Mouse (Mus musculus): ENCODE data around the gene Wdr90. TPM values are rescaled to one million over a fixed set of nuclear protein-coding genes. Genes with fewer than 3 reads are reported as not detected.

Wdr90 gene
- polyA plus RNA-seq, 1 experiment from 2014 or later, result 32.1 TPM

- peak overlapping the region; percentile 86 for H3K4me3 ChIP-seq (replicated peaks)
- no peaks in the 10 kb centered on the region for H3K9me3 ChIP-seq (replicated peaks)
- 77% methylated on average over 12 of the region's 12 CpGs for WGBS
- peak overlapping the region; percentile 97; the same call in 1 of the 2 replicates for H3K27ac ChIP-seq (replicated peaks)
- H3K36me3 ChIP-seq, result peaks cover 45% of the 10 kb centered on the region
- peak overlapping the region; percentile 83; the same call in 1 of the 2 replicates for H3K9ac ChIP-seq
- no peak for ATAC-seq (ENCODE audit: insufficient number of reproducible peaks, low FRiP score, low TSS enrichment, low read depth)
- H3K4me2 ChIP-seq (replicated peaks), result peak overlapping the region; percentile 93
- no peaks in the 10 kb centered on the region for H3K27me3 ChIP-seq
- H3K4me1 ChIP-seq, result peaks cover 66% of the 10 kb centered on the region
Observed at GRCm38 (mm10) chr17:25834595-25835222, 26.6 kb downstream of the Wdr90 start.

GRCm38 (mm10) chr17:25833961-25834594 lies 27.2 kb downstream of the Wdr90 start:
- no peak for ATAC-seq (ENCODE audit: insufficient number of reproducible peaks, low FRiP score, low TSS enrichment, low read depth)
- H3K4me1 ChIP-seq, result peaks cover 72% of the 10 kb centered on the region
- peak overlapping the region; percentile 93 for H3K4me2 ChIP-seq (replicated peaks)
- H3K9me3 ChIP-seq (replicated peaks), result no peaks in the 10 kb centered on the region
- H3K4me3 ChIP-seq (replicated peaks), result peak overlapping the region; percentile 86
- H3K9ac ChIP-seq, result peak overlapping the region; percentile 83
- peaks cover 41% of the 10 kb centered on the region for H3K36me3 ChIP-seq
- 36% methylated on average over 6 of the region's 6 CpGs for WGBS
- H3K27me3 ChIP-seq, result no peaks in the 10 kb centered on the region
- H3K27ac ChIP-seq (replicated peaks), result peak overlapping the region; percentile 97

- peaks cover 35% of the 10 kb centered on the region for H3K36me3 ChIP-seq
- H3K27ac ChIP-seq (replicated peaks), result peak within 1 kb of the TSS; percentile 97
- H3K9me3 ChIP-seq (replicated peaks), result no peaks in the 10 kb centered on the region
- H3K4me1 ChIP-seq, result peaks cover 79% of the 10 kb centered on the region
- H3K4me2 ChIP-seq (replicated peaks), result peak within 1 kb of the TSS; percentile 93
- H3K27me3 ChIP-seq, result no peaks in the 10 kb centered on the region
- peak within 1 kb of the TSS; percentile 87 for H3K9ac ChIP-seq
- under 1% methylated on average over 24 of the region's 24 CpGs for WGBS
- peak; percentile 46 for ATAC-seq (ENCODE audit: insufficient number of reproducible peaks, low FRiP score, low TSS enrichment, low read depth)
- peak within 1 kb of the TSS; percentile 86 for H3K4me3 ChIP-seq (replicated peaks)
Observed at GRCm38 (mm10) chr17:25833291-25833663, 28.0 kb downstream of the Wdr90 start, which contains the start of gene Stub1. Gene Stub1 (minus strand): TSS chr17:25833404.

DNA sequence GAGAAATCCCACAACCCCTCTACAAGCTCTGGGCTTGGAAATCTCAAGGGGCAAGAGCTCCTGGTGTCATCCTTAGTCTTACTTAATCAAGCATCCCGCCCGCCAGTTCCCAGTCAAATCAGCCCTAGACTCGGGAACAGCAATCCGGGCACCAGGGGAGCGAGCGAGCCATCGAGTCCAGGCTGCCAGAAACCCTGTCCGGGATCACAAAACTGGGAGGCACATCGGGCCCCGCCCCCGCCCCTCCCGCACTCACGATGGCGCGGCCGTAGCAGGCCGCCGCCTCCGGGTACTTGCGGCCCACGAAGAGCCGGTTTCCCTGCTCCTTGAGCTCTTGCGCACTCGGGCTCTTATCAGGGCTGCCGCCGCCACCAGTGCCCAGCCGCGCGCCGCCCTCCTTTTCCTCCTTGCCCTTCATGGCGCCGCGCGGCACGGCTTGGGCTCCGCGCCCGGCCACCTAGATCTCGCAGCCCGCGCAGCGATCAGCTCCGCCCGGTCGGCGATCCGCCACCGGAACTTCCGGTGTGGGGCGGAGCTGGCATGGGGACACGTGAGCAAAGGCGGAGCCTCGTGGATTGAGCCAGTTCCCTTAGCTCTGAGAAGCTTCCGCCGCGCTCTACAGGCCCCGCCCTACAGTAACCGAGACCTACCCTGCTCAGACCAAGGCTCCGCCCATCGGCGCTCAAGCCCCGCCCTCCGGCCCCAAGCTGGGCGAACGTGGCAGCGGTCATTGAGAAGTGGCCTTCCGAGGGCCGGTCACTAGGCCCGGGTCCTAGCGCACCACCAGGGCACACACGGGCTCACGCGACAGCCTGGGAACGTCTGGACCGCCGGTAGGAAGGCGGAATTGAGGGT lies 28.6 kb downstream of the Wdr90 start:
- Histone ChIP-seq H3K27me3 (no peaks in the 10 kb centered on the region), H3K4me1 (peaks cover 84% of the 10 kb centered on the region), H3K27ac (replicated peaks) (peak overlapping the region; percentile 97), H3K4me3 (replicated peaks) (peak overlapping the region; percentile 86), H3K36me3 (peaks cover 30% of the 10 kb centered on the region), H3K9me3 (replicated peaks) (no peaks in the 10 kb centered on the region), H3K4me2 (replicated peaks) (peak overlapping the region; percentile 93), H3K9ac (peak overlapping the region; percentile 87)
- peak; percentile 94 for ATAC-seq (ENCODE audit: insufficient number of reproducible peaks, low FRiP score, low TSS enrichment, low read depth)
- under 1% methylated on average over 77 of the region's 77 CpGs for WGBS

GRCm38 (mm10) chr17:25831451-25832281 lies 29.6 kb downstream of the Wdr90 start:
- Histone ChIP-seq H3K36me3 (peaks cover 39% of the 10 kb centered on the region), H3K27ac (replicated peaks) (peak overlapping the region; percentile 97), H3K4me2 (replicated peaks) (peak overlapping the region; percentile 93), H3K4me3 (replicated peaks) (peak overlapping the region; percentile 86), H3K9me3 (replicated peaks) (no peaks in the 10 kb centered on the region), H3K27me3 (no peaks in the 10 kb centered on the region), H3K4me1 (peaks cover 78% of the 10 kb centered on the region), H3K9ac (peak overlapping the region; percentile 87)
- ATAC-seq (ENCODE audit: insufficient number of reproducible peaks, low FRiP score, low TSS enrichment, low read depth), result no peak
- 53% methylated on average over 21 of the region's 21 CpGs for WGBS

DNA sequence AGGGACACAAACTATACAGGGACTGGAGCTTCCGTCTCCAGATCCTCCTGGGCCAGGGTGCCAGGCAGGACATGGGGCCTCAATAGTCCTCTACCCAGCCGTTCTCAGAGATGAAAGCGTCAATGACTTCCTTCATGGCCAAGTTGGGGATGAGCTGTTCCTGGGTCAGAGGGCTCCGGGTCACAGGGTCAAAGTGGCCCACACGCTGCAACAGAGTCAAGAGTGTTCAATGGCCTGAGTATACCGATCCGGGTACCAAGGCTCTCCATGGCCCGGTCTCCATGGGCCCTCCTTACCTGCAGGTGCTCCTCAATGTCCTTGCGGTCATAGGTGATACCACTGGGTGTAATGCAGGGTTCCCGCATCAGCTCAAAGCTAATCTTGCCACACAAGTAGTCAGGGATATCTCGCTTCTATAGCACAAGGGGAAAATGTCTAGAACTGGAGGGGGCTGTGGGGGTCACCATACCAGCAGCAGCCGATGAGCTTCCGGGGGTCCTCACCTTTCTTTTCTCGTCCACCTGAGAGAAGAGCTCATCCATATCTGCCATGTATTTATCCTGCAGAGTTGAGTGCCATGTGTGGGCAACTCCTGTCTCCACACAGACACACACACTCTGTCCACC lies 30.4 kb downstream of the Wdr90 start:
- Histone ChIP-seq H3K4me1 (peaks cover 71% of the 10 kb centered on the region), H3K9ac (no peak overlapping the region), H3K27ac (replicated peaks) (no peak overlapping the region), H3K9me3 (replicated peaks) (no peaks in the 10 kb centered on the region), H3K36me3 (peaks cover 46% of the 10 kb centered on the region), H3K27me3 (no peaks in the 10 kb centered on the region), H3K4me2 (replicated peaks) (peak overlapping the region; percentile 93), H3K4me3 (replicated peaks) (peak overlapping the region; percentile 86)
- 81% methylated on average over 14 of the region's 14 CpGs for WGBS
- no peak for ATAC-seq (ENCODE audit: insufficient number of reproducible peaks, low FRiP score, low TSS enrichment, low read depth)

DNA sequence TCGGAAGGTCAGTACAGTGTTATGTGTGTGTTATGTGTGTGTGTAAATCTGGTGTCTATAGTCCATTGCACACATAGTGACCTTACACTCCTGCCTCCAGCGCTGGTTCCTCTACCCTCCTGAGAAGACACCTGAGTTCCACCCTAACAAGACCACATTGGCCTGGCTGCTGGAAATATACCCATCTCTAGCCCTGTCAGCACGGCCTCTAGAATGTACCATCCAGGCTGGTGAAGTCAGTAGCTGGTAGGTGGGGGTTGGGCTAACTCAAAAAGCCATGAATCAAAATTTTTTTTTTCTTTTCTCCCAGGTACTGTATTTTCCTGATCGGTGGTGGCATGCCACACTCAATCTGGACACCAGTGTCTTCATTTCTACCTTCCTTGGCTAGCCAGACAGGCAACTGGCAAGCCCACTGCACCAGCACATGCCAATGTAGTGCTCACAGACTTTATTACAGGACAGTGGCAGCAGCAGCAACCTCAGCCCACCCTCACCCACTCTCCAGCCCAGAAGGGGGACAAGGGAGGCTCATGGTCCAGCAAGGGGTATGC lies 31.0 kb downstream of the Wdr90 start:
- H3K27me3 ChIP-seq, result no peaks in the 10 kb centered on the region
- ATAC-seq (ENCODE audit: insufficient number of reproducible peaks, low FRiP score, low TSS enrichment, low read depth), result no peak
- 86% methylated on average over 4 of the region's 4 CpGs for WGBS
- peak overlapping the region; percentile 54 for H3K4me3 ChIP-seq (replicated peaks)
- peaks cover 47% of the 10 kb centered on the region for H3K36me3 ChIP-seq
- peaks cover 71% of the 10 kb centered on the region for H3K4me1 ChIP-seq
- H3K9me3 ChIP-seq (replicated peaks), result no peaks in the 10 kb centered on the region
- peak overlapping the region; percentile 73 for H3K4me2 ChIP-seq (replicated peaks)
- H3K9ac ChIP-seq, result no peak overlapping the region
- H3K27ac ChIP-seq (replicated peaks), result no peak overlapping the region

DNA sequence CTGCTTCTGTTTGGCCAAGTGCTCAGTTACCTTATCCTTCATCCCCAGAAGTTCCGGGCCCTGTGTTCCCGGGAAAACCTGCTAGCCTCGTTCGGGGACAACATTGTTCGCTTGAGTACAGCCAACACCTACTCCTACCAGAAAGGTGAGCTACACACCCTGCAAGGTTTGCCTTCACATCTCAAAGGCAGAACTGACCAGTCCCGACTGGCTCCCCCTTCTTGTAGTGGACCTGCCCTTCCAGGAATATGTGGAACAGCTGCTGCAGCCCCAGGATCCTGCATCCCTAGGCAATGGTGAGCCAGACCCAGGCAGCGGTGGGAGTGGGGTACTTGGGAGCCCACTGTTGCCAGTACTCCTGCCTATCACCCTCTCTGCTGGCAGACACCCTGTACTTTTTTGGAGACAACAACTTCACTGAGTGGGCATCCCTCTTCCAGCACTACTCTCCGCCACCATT lies 31.7 kb downstream of the Wdr90 start:
- no peak for ATAC-seq (ENCODE audit: insufficient number of reproducible peaks, low FRiP score, low TSS enrichment, low read depth)

DNA sequence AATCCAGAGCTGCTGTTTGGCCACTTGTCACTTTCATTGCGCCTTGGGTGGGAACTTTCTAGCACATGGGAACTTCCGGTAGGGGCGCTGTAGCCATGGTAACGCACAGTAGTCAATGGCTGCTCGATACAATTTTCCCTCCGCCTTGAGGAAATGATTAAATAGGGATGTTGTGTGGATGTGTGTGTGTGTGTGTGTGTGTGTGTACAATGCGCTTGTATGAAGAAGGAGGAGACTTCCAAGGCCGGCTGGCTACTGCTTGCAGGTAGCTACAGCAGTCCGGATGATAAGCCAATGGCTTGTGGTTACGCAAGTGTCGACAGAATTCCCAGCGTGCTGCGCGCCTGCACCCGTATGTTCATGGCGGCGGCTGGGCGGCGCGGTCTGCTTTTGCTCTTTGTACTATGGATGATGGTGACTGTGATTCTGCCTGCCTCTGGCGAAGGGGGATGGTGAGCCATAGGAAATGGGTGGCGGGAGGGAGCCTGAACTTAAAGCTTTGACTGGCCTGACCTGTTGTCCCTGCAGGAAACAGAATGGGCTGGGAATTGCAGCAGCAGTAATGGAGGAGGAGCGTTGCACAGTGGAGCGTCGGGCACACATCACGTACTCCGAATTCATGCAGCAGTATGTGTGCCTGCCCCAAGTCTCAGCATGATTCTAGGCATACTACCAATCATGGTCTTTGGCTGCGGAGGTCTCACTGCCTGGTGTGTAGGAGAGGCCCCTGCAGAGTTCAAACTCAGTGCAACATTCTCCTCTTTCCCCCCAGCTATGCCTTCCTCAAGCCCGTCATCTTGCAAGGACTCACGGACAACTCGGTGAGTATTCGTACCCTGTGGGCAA lies 32.4 kb downstream of the Wdr90 start, which contains the start of gene Jmjd8:
Gene Jmjd8, plus strand, starts transcription at position 156 of the 846 bp plus-strand sequence.
- H3K36me3 ChIP-seq, result peaks cover 45% of the 10 kb centered on the region
- WGBS, result under 1% methylated on average over 32 of the region's 32 CpGs
- peak within 1 kb of the TSS; percentile 94 for H3K27ac ChIP-seq (replicated peaks)
- H3K9me3 ChIP-seq (replicated peaks), result no peaks in the 10 kb centered on the region
- peak within 1 kb of the TSS; percentile 54 for H3K9ac ChIP-seq
- ATAC-seq (ENCODE audit: insufficient number of reproducible peaks, low FRiP score, low TSS enrichment, low read depth), result no peak
- H3K4me1 ChIP-seq, result peaks cover 71% of the 10 kb centered on the region
- H3K4me3 ChIP-seq (replicated peaks), result peak within 1 kb of the TSS; percentile 54
- peak within 1 kb of the TSS; percentile 73 for H3K4me2 ChIP-seq (replicated peaks)
- no peaks in the 10 kb centered on the region for H3K27me3 ChIP-seq

More for the DNA sequence above, 31.7 kb downstream of the Wdr90 start:
- H3K36me3 ChIP-seq, result peaks cover 45% of the 10 kb centered on the region
- no peaks in the 10 kb centered on the region for H3K27me3 ChIP-seq
- H3K4me2 ChIP-seq (replicated peaks), result peak overlapping the region; percentile 73
- no peaks in the 10 kb centered on the region for H3K9me3 ChIP-seq (replicated peaks)
- peak overlapping the region; percentile 54 for H3K4me3 ChIP-seq (replicated peaks)
- H3K4me1 ChIP-seq, result peaks cover 71% of the 10 kb centered on the region
- WGBS, result 36% methylated on average over 8 of the region's 8 CpGs
- H3K27ac ChIP-seq (replicated peaks), result peak overlapping the region; percentile 94
- H3K9ac ChIP-seq, result peak overlapping the region; percentile 54
